Mouse (Mus musculus) midbrain, embryonic 14.5 days (tissue): Measurements from ENCODE around the gene Sord. TPM values are rescaled to one million over a fixed set of nuclear protein-coding genes. Genes with fewer than 3 reads are reported as not detected.

Experiments
- ATAC-seq: fragments of 200-750 bp; cut with Nextera tagmentation; 2 replicates; pipeline ENCODE4 v1.8.0; 2017; ENCODE audit warnings: moderate number of reproducible peaks, moderate library complexity; ENCODE audit not compliant: low FRiP score, low TSS enrichment
- DNase-seq: peaks from one replicate; pipeline ENCODE4 v3.0.0-alpha.2; 2015
- H3K27ac ChIP-seq: fragments of 300-500 bp; sonication (generic); replicated peaks from 2 replicates; pipeline ENCODE4 v1.5.1; 2014; ENCODE audit warnings: mild to moderate bottlenecking, low read depth, low read length, moderate library complexity
- H3K27me3 ChIP-seq: fragments of 300-500 bp; sonication (generic); 2 replicates; pipeline ENCODE4 v1.6.1; 2014; ENCODE audit warnings: low read length, control low read depth, mixed read lengths; ENCODE audit not compliant: control insufficient read depth, insufficient read depth
- H3K36me3 ChIP-seq: fragments of 300-500 bp; sonication (generic); 2 replicates; pipeline ENCODE4 v1.6.1; 2014; ENCODE audit warnings: low read length, control low read depth; ENCODE audit not compliant: control insufficient read depth, insufficient read depth
- H3K4me1 ChIP-seq: fragments of 300-500 bp; sonication (generic); 2 replicates; pipeline ENCODE4 v1.6.1; 2014; ENCODE audit warnings: mild to moderate bottlenecking, antibody characterized with exemption, low read length, control low read depth; ENCODE audit not compliant: control insufficient read depth, insufficient read depth
- H3K4me2 ChIP-seq: fragments of 300-500 bp; sonication (generic); 2 replicates; pipeline ENCODE4 v1.6.1; 2014; ENCODE audit warnings: mild to moderate bottlenecking, low read length, moderate library complexity
- H3K4me3 ChIP-seq: fragments of 300-500 bp; sonication (generic); replicated peaks from 2 replicates; pipeline ENCODE4 v1.5.1; 2014; ENCODE audit warnings: low read depth, low read length
- H3K9ac ChIP-seq: fragments of 300-500 bp; sonication (generic); replicated peaks from 2 replicates; pipeline ENCODE4 v1.6.1; 2014; ENCODE audit warnings: mild to moderate bottlenecking, low read length, moderate library complexity
- H3K9me3 ChIP-seq: fragments of 300-500 bp; sonication (generic); 2 replicates; pipeline ENCODE4 v1.6.1; 2016; ENCODE audit warnings: low read length, control low read depth, mixed read lengths; ENCODE audit not compliant: control insufficient read depth
- WGBS: fragments of 180-500 bp; shearing (Covaris S2); extraction: QIAGEN DNeasy Blood & Tissue Kit; methylation state at CpG from one replicate; pipeline ENCODE4 v1.1.7; 2014; 5-methylcytosine and 5-hydroxymethylcytosine counted together
- polyA plus RNA-seq: library from polyadenylated mRNA; unstranded; fragments of >200 nt; fragmentation: Nextera tagmentation; extraction: Ambion mirVana; gene quantifications from 2 replicates; pipeline ENCODE4 v1.2.1, GENCODE M21; 2014

The Sord gene
- polyA plus RNA-seq, 1 experiment from 2014 or later = 22.7 TPM

GRCm38 (mm10) chr2:122247786-122248185 is 13.2 kb downstream of the Sord start:
- Histone ChIP-seq H3K4me1 (no peaks in the 10 kb centered on the region), H3K27me3 (no peaks in the 10 kb centered on the region), H3K4me3 (no peak overlapping the region), H3K9ac (no peak overlapping the region), H3K9me3 (no peaks in the 10 kb centered on the region), H3K4me2 (no peak overlapping the region), H3K36me3 (no peaks in the 10 kb centered on the region), H3K27ac (no peak overlapping the region)
- ATAC-seq (no peak), DNase-seq (no peak)
- 87% methylated on average over 10 of the region's 10 CpGs for WGBS

- H3K9me3 ChIP-seq = no peaks in the 10 kb centered on the region
- no peak for DNase-seq
These were observed 21.4 kb downstream of the Sord start for GRCm38 (mm10) chr2:122255997-122256396.

GRCm38 (mm10) chr2:122260729-122261128 is 26.2 kb downstream of the Sord start:
- H3K27ac ChIP-seq = no peak overlapping the region
- 87% methylated on average over 5 of the region's 5 CpGs for WGBS
- H3K4me2 ChIP-seq = no peak overlapping the region
- no peaks in the 10 kb centered on the region for H3K27me3 ChIP-seq
- H3K4me3 ChIP-seq = no peak overlapping the region
- H3K9ac ChIP-seq = no peak overlapping the region
- H3K4me1 ChIP-seq = peaks cover 15% of the 10 kb centered on the region
- H3K36me3 ChIP-seq = no peaks in the 10 kb centered on the region
- no peaks in the 10 kb centered on the region for H3K9me3 ChIP-seq
- DNase-seq = no peak
- ATAC-seq = no peak

More at GRCm38 (mm10) chr2:122255997-122256396, 21.4 kb downstream of the Sord start:
- Histone ChIP-seq H3K27ac (no peak overlapping the region), H3K27me3 (no peaks in the 10 kb centered on the region), H3K36me3 (no peaks in the 10 kb centered on the region), H3K4me2 (no peak overlapping the region), H3K9ac (no peak overlapping the region), H3K4me3 (no peak overlapping the region), H3K4me1 (no peaks in the 10 kb centered on the region)
- WGBS = 95% methylated on average over 5 of the region's 5 CpGs
- ATAC-seq = no peak

- Histone ChIP-seq H3K4me3 (no peak overlapping the region), H3K4me2 (no peak overlapping the region), H3K27me3 (no peaks in the 10 kb centered on the region), H3K4me1 (peaks cover 15% of the 10 kb centered on the region), H3K27ac (peak overlapping the region; percentile 66), H3K9ac (no peak overlapping the region), H3K9me3 (no peaks in the 10 kb centered on the region), H3K36me3 (no peaks in the 10 kb centered on the region)
- ATAC-seq (peak; percentile 74), DNase-seq (peak; percentile 90)
- 17% methylated on average over 3 of the region's 3 CpGs for WGBS
These were observed 30.1 kb downstream of the Sord start for GRCm38 (mm10) chr2:122264690-122265089.

- no peak for ATAC-seq
- 90% methylated on average over 7 of the region's 7 CpGs for WGBS
- Histone ChIP-seq H3K36me3 (no peaks in the 10 kb centered on the region), H3K9ac (no peak overlapping the region), H3K27ac (no peak overlapping the region), H3K4me2 (no peak overlapping the region), H3K9me3 (no peaks in the 10 kb centered on the region), H3K4me3 (no peak overlapping the region), H3K4me1 (peaks cover 15% of the 10 kb centered on the region), H3K27me3 (no peaks in the 10 kb centered on the region)
- no peak for DNase-seq
These were observed 32.1 kb downstream of the Sord start for GRCm38 (mm10) chr2:122266407-122267193.

- H3K9me3 ChIP-seq = no peaks in the 10 kb centered on the region
- ATAC-seq = no peak
- 87% methylated on average over 3 of the region's 3 CpGs for WGBS
- H3K36me3 ChIP-seq = no peaks in the 10 kb centered on the region
- no peak overlapping the region for H3K27ac ChIP-seq
- no peak overlapping the region for H3K4me3 ChIP-seq
- H3K4me1 ChIP-seq = no peaks in the 10 kb centered on the region
- H3K9ac ChIP-seq = no peak overlapping the region
- no peak for DNase-seq
- no peak overlapping the region for H3K4me2 ChIP-seq
- H3K27me3 ChIP-seq = no peaks in the 10 kb centered on the region
These were observed 44.2 kb downstream of the Sord start for GRCm38 (mm10) chr2:122278769-122279168.

- no peak overlapping the region for H3K9ac ChIP-seq
- no peak overlapping the region for H3K27ac ChIP-seq
- no peaks in the 10 kb centered on the region for H3K36me3 ChIP-seq
- no peaks in the 10 kb centered on the region for H3K9me3 ChIP-seq
- no peak overlapping the region for H3K4me3 ChIP-seq
- ATAC-seq (no peak), DNase-seq (no peak)
- no peak overlapping the region for H3K4me2 ChIP-seq
- 87% methylated on average over 9 of the region's 9 CpGs for WGBS
- no peaks in the 10 kb centered on the region for H3K4me1 ChIP-seq
- H3K27me3 ChIP-seq = no peaks in the 10 kb centered on the region
These were observed 49.5 kb downstream of the Sord start for GRCm38 (mm10) chr2:122284091-122284490.

- Histone ChIP-seq H3K9ac (no peak overlapping the region), H3K36me3 (no peaks in the 10 kb centered on the region), H3K4me1 (no peaks in the 10 kb centered on the region), H3K27ac (no peak overlapping the region), H3K9me3 (no peaks in the 10 kb centered on the region), H3K27me3 (no peaks in the 10 kb centered on the region), H3K4me2 (no peak overlapping the region), H3K4me3 (no peak overlapping the region)
- no peak for DNase-seq
- 68% methylated on average over 7 of the region's 7 CpGs for WGBS
- no peak for ATAC-seq
These were observed 51.6 kb downstream of the Sord start for GRCm38 (mm10) chr2:122286137-122286536.

GRCm38 (mm10) chr2:122294916-122295315 is 60.4 kb downstream of the Sord start:
- WGBS = 8% methylated on average over 7 of the region's 7 CpGs
- Histone ChIP-seq H3K27ac (no peak overlapping the region), H3K27me3 (peaks cover 59% of the 10 kb centered on the region), H3K9ac (no peak overlapping the region), H3K4me3 (no peak overlapping the region), H3K36me3 (no peaks in the 10 kb centered on the region), H3K9me3 (no peaks in the 10 kb centered on the region), H3K4me2 (no peak overlapping the region), H3K4me1 (peaks cover 13% of the 10 kb centered on the region)
- ATAC-seq (no peak), DNase-seq (no peak)
